Mouse (Mus musculus): ENCODE measurements around the gene Eif3b. TPM values are rescaled to one million over a fixed set of nuclear protein-coding genes. Genes with fewer than 3 reads are reported as not detected.
"Not testable (repeated sequence)": the region's sequence is repeated elsewhere in the genome, so short reads cannot be mapped to it uniquely, and the experiment has no call there.

Gene Eif3b
- polyA plus RNA-seq, 1 experiment = 48.8 TPM

DNA sequence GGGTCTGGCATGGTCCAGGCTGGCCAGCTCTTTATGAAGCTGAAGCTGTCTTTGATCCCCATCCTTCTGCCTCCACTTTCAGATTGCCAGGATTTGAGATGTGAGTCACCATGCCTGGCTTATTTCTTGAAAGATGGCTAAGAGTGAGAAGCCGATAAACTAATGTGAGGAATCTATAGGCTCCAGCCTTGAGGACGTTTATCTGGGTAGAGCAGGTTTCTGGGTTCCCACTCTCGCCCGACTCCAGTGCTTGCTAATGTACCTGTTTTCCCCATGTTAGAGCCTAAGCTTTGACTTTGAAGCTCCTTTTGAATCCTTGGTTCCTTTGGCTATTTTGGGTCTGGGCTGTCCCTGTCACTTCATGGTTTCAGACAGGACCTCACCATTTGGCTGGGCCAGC is 1.5 kb downstream of the Eif3b start:
- TF ChIP-seq GATA1 (IDR thresholded peaks at IDR 0.05; ENCODE audit: borderline replicate concordance, low read length) (no peak), FLI1 (IDR thresholded peaks at IDR 0.05; ENCODE audit: low read length) (no peak)
- Histone ChIP-seq H3K36me3 (replicated peaks; ENCODE audit: low read length) (peaks cover 43% of the 10 kb centered on the region), H3K4me1 (peaks cover 43% of the 10 kb centered on the region), H3K27me3 (replicated peaks) (no peaks in the 10 kb centered on the region), H3K9me3 (no peaks in the 10 kb centered on the region), H3K4me3 (replicated peaks) (peak overlapping the region; percentile 100)

DNA sequence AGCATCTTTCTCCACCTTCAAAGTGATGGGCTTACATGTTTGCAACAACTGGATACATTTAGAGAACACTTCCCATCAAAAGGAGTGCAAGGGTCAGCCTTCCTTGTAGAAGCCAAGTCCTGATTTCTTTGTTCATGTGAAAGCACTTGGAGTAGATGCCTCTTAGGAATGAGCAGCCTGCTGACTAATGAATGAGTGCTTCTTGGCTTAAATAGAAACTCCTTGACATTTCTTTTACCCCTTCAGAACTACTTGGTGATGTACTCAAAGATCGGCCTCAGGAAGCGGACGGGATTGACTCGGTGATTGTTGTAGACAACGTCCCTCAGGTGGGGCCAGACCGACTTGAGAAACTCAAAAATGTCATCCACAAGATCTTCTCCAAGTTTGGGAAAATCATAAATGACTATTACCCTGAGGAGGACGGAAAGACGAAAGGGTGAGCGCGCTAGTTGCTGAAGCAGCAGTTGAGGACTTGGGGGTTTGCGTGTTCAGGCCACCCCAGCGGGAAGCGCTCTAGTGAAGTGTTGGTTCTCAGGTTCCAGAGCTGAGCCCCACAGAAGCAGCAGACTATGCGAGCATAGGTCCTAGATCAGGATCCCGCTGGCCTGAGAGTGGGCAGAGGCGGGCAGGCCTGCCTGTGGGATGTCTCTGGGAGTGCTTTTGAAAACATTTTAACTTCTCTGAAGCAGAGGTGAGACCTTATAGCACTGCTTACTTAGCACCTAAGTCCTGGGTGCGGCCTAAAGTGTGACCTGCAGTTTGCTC is 6.1 kb downstream of the Eif3b start:
- peaks cover 89% of the 10 kb centered on the region for H3K36me3 ChIP-seq (replicated peaks; ENCODE audit: low read length)
- peaks cover 54% of the 10 kb centered on the region for H3K4me1 ChIP-seq
- no peak overlapping the region for H3K4me3 ChIP-seq (replicated peaks)
- no peaks in the 10 kb centered on the region for H3K9me3 ChIP-seq
- no peaks in the 10 kb centered on the region for H3K27me3 ChIP-seq (replicated peaks)
- TF ChIP-seq FLI1 (IDR thresholded peaks at IDR 0.05; ENCODE audit: low read length) = no peak
- TF ChIP-seq GATA1 (IDR thresholded peaks at IDR 0.05; ENCODE audit: borderline replicate concordance, low read length) = no peak

DNA sequence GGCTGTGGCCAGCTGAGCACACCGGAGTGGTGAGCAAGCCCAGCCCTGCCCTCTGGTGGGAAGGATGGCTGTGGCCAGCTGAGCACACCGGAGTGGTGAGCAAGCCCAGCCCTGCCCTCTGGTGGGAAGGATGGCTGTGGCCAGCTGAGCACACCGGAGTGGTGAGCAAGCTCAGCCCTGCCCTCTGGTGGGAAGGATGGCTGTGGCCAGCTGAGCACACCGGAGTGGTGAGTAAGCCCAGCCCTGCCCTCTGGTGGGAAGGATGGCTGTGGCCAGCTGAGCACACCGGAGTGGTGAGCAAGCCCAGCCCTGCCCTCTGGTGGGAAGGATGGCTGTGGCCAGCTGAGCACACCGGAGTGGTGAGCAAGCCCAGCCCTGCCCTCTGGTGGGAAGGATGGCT is 20.0 kb downstream of the Eif3b start:
- not testable (repeated sequence) for H3K27me3 ChIP-seq (replicated peaks); H3K4me3 ChIP-seq (replicated peaks); H3K9me3 ChIP-seq
- Histone ChIP-seq H3K36me3 (replicated peaks; ENCODE audit: low read length) (peaks cover 91% of the 10 kb centered on the region), H3K4me1 (peaks cover 23% of the 10 kb centered on the region)

DNA sequence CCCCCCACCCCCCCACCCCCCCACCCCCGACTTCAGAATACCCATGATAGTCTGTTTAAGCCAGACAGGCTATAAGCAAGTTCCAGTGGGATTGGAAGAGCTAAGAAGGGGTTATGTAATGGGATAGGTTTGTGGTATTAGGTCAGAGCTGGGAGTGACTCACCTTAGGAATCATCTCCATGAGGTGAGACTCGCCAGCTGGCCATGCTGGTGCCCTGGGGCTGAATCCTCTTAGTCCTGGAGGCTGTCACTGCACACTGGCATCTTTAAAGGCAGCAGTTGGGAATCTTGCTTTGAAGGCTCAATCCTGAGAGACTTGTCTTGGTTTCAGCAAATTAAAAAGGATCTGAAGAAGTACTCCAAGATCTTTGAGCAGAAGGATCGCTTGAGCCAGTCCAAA is 22.3 kb downstream of the Eif3b start:
- Histone ChIP-seq H3K36me3 (replicated peaks; ENCODE audit: low read length) (peaks cover 91% of the 10 kb centered on the region), H3K27me3 (replicated peaks) (no peaks in the 10 kb centered on the region), H3K4me1 (peaks cover 23% of the 10 kb centered on the region), H3K4me3 (replicated peaks) (no peak overlapping the region), H3K9me3 (no peaks in the 10 kb centered on the region)
- no peak for TF ChIP-seq FLI1 (IDR thresholded peaks at IDR 0.05; ENCODE audit: low read length)
- TF ChIP-seq GATA1 (IDR thresholded peaks at IDR 0.05; ENCODE audit: borderline replicate concordance, low read length) = no peak

DNA sequence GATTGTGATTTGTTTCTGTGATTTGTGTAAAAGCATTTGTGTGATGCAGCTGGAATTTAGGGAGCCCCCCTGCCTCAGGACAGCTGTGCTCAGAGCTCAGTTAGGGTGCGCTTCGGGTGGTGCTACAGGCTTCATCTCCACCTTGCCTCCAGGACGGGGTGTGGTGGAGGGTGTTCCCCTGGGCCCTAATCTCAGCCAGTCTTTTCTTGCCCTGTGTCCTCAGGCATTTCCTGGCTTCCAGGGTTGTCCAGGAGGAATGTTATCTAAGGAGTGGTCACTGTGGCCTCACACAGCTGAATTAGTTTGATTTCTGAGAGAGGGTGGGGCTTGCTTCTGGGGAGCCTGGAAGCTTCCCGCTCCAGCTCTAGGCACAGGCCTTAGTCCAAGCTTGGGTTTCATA is 24.9 kb downstream of the Eif3b start:
- H3K36me3 ChIP-seq (replicated peaks; ENCODE audit: low read length) = peaks cover 69% of the 10 kb centered on the region
- H3K27me3 ChIP-seq (replicated peaks) = no peaks in the 10 kb centered on the region
- H3K4me3 ChIP-seq (replicated peaks) = no peak overlapping the region
- TF ChIP-seq FLI1 (IDR thresholded peaks at IDR 0.05; ENCODE audit: low read length) = no peak
- no peak for TF ChIP-seq GATA1 (IDR thresholded peaks at IDR 0.05; ENCODE audit: borderline replicate concordance, low read length)
- peaks cover 9% of the 10 kb centered on the region; the same call in 1 of the 2 replicates for H3K4me1 ChIP-seq
- no peaks in the 10 kb centered on the region for H3K9me3 ChIP-seq

DNA sequence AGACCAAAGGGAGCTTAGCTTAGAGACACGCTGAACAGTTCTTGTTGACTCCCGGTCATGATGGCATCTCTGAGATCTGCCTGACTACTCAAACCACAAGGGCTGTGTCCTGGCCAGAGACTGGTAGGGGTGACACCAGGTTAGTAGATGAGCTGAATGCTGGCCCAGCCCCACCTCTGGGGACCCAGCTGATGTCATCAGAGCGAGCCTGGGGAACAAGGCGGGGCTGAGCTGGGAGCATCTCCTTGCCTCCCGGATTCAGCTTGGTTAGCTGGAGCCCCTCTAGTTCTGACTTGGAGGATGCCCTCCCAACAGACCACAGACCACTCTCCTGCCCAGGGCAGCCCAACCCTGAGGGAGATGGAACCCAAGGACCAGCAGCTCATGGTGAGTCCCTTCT is 26.2 kb downstream of the Eif3b start, which contains the start of gene Gm4869:
Gene Gm4869 (plus strand): TSS at position 301 of the 400 bp plus-strand sequence.
- H3K4me3 ChIP-seq (replicated peaks) = no peak within 1 kb of the TSS
- H3K27me3 ChIP-seq (replicated peaks) = no peaks in the 10 kb centered on the region
- no peak for TF ChIP-seq GATA1 (IDR thresholded peaks at IDR 0.05; ENCODE audit: borderline replicate concordance, low read length)
- no peak for TF ChIP-seq FLI1 (IDR thresholded peaks at IDR 0.05; ENCODE audit: low read length)
- H3K9me3 ChIP-seq = no peaks in the 10 kb centered on the region
- H3K36me3 ChIP-seq (replicated peaks; ENCODE audit: low read length) = peaks cover 59% of the 10 kb centered on the region
- H3K4me1 ChIP-seq = no peaks in the 10 kb centered on the region

DNA sequence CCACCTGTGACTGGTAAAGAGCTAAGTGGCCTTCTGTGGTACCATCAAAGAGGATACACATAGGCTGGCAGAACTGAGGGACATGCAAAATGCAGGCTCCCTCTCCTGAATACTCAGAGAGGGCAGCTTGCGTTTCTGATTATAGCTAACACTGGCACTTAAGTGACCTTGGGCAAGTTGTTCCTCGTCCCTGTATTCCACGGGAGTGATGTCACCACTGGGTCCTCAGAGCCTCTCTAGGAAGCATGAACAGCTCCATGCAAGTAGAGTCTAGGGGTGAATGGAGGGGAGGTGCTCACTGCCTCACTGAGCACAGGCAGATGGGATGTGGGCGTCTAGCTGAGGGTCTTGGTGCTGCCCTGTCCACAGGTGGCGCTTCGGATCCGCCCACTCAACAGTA is 26.9 kb downstream of the Eif3b start:
- no peak for TF ChIP-seq FLI1 (IDR thresholded peaks at IDR 0.05; ENCODE audit: low read length)
- TF ChIP-seq GATA1 (IDR thresholded peaks at IDR 0.05; ENCODE audit: borderline replicate concordance, low read length) = no peak
- H3K9me3 ChIP-seq = no peaks in the 10 kb centered on the region
- H3K36me3 ChIP-seq (replicated peaks; ENCODE audit: low read length) = peaks cover 52% of the 10 kb centered on the region
- H3K4me3 ChIP-seq (replicated peaks) = no peak overlapping the region
- H3K27me3 ChIP-seq (replicated peaks) = no peaks in the 10 kb centered on the region
- H3K4me1 ChIP-seq = no peaks in the 10 kb centered on the region

DNA sequence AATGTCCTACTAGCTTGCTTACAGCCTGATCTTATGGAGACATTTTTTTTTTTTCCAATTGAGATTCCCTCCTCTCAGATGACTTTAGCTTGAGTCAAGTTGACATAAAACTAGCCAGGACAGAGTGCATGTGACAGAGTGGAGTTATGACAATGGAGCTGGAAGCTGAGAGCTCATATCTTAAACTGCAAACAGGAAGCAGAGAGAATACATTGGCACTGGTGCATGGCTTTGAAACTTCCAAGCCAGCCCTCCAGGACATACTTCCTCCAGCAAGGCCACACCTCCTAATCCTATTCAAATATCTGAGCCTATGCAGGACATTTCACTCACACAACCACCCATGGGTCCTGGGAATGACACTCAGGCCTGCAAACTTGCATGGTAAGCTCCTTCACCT is 35.4 kb downstream of the Eif3b start:
- no peak for TF ChIP-seq GATA1 (IDR thresholded peaks at IDR 0.05; ENCODE audit: borderline replicate concordance, low read length)
- no peak for TF ChIP-seq FLI1 (IDR thresholded peaks at IDR 0.05; ENCODE audit: low read length)
- H3K27me3 ChIP-seq (replicated peaks) = peaks cover 12% of the 10 kb centered on the region
- H3K4me3 ChIP-seq (replicated peaks) = no peak overlapping the region
- no peaks in the 10 kb centered on the region for H3K36me3 ChIP-seq (replicated peaks; ENCODE audit: low read length)
- no peaks in the 10 kb centered on the region for H3K9me3 ChIP-seq
- H3K4me1 ChIP-seq = peaks cover 8% of the 10 kb centered on the region

DNA sequence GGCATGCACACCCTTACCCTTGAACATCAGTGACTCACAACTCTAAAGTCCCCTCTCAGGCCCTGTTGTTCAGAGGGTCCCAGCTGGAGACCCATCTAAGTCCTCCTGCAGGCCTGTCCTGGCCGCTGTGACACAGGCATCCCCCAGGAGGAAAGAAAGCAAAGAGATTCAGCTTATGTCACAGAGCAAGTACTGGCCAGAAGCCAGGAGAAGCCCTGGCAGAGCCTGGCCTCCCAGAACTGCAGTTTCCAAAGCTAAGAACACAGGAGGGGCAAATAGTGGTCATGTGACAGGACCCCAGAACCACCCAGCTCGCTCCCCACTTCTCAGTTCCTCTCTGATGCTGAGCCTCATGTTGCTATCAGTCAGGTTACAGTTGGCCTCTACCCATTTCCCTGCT is 36.3 kb downstream of the Eif3b start:
- Histone ChIP-seq H3K4me3 (replicated peaks) (no peak overlapping the region), H3K4me1 (peaks cover 8% of the 10 kb centered on the region), H3K27me3 (replicated peaks) (peaks cover 16% of the 10 kb centered on the region), H3K36me3 (replicated peaks; ENCODE audit: low read length) (no peaks in the 10 kb centered on the region), H3K9me3 (no peaks in the 10 kb centered on the region)
- TF ChIP-seq GATA1 (IDR thresholded peaks at IDR 0.05; ENCODE audit: borderline replicate concordance, low read length) (no peak), FLI1 (IDR thresholded peaks at IDR 0.05; ENCODE audit: low read length) (no peak)

DNA sequence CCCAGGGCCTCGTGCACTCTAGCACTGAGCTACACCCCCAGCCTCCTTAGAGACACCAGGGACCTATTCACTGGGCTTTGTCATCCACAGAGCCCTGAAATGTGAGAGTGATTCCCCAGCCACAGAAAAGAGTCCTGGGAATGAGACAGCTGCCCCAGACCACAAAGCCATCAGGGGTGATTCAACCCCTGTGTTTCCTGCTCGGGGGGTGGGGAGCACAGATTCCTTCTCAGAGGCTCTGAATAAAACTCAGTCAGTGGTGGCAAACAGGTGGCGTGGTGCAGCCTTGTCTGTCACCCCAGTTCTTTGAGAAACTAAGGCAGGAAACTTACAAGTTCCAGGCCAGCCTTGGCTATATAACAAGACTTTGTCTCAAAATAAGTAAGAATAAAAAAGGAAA is 42.3 kb downstream of the Eif3b start:
- Histone ChIP-seq H3K36me3 (replicated peaks; ENCODE audit: low read length) (no peaks in the 10 kb centered on the region), H3K4me1 (peaks cover 3% of the 10 kb centered on the region; the same call in 1 of the 2 replicates), H3K4me3 (replicated peaks) (no peak overlapping the region), H3K9me3 (peaks cover 37% of the 10 kb centered on the region), H3K27me3 (replicated peaks) (peaks cover 30% of the 10 kb centered on the region)
- TF ChIP-seq FLI1 (IDR thresholded peaks at IDR 0.05; ENCODE audit: low read length) (no peak), GATA1 (IDR thresholded peaks at IDR 0.05; ENCODE audit: borderline replicate concordance, low read length) (no peak)

DNA sequence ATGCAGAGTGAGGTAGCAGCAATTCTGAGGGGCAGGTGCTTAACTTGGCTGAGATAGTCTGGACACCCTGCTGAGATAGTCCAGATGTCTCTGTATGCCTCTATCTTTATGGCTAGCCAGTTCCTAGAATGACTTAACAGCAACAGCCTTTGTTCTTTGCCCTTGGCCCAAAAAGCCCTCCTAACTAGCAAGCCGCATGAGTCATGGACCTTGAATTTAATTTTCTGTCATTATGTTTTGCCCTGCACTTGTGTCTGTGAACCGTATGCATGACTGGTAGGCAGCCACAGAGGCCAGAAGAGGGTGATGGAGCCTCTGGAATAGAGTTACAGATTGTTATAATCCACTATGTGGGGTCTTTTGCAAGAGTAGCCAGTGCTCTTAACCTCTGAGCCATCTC is 44.0 kb downstream of the Eif3b start:
- H3K36me3 ChIP-seq (replicated peaks; ENCODE audit: low read length); H3K4me3 ChIP-seq (replicated peaks); H3K4me1 ChIP-seq: not testable (repeated sequence)
- Histone ChIP-seq H3K27me3 (replicated peaks) (peaks cover 40% of the 10 kb centered on the region), H3K9me3 (peaks cover 37% of the 10 kb centered on the region)

All from megakaryocyte, embryonic 14.5 days (primary cell).